Mouse (Mus musculus) cerebellum, postnatal 36 days (tissue): ENCODE measurements at regions not wholly inside any gene's neighbourhood (a gene's known extent, or its start where the extent isn't known, plus 50 kb on each side); places are given as distances from the start of the nearest gene placed in this dataset.

Source experiments
- DNase-seq, 2 experiments: peaks; one replicate each; pipeline ENCODE4 v3.0.0; 2021 to 2022; ENCODE audit warnings: mixed read lengths in 2 of 2

DNA sequence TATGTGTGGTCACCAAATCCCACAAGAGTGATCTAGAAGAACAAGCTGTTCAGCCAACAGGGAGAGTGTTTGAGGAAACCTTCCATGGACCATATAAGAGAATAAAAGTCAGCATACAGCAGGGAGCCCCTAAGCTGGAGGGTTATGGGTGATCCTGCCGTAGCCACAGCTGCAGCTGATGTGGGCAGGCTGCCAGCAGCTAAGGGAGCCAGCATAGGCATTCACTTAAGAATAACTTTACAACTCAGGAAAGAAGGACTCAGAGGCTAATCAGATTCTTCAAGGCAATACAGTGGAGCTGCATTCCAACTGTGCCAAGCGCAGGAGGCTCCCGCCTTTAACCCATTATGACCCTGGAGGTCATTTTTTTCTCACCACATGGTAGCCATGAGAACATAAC lies 121.6 kb downstream of the Uck2 start:
- no peak for DNase-seq

DNA sequence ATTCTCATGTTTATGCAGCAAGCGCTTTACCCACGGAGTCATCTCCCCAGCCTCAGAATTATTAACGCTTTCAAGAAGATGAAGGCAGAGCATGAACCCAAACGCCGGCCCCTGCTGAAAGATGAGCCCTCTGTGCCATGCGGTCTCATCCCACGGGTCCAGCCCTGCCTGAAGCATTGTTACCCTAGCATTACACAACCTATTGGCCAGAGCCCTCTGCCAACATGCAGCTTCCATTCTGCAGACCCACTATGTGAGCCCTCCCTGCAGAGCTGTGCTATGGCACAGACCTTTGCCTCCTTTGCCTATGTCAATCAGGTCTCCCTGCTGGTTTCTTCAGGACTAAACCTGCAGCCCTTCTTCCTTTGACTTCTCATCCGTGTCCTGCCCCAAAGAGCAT lies 122.6 kb downstream of the Uck2 start:
- no peak for DNase-seq

DNA sequence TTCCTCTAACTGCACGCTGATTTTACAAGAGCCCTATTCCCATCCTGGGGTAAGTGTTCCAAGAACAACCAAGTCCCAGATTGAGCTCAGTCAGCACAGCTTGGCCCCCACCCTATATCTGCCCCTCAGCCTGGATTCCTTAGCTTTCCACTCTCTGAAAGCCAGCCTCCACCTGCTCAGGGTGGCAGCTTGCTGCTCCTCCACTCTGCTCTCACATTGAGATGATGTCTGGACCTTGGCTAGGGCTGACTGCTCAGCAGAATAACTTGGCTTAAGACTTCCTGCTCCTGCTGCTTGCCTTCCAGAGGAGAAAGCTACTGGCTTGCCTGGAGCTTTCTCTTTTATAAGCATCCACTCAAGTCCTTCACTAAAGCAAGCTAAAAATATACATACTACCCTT lies 125.6 kb downstream of the Uck2 start:
- DNase-seq: peak; percentile 16 to 22

DNA sequence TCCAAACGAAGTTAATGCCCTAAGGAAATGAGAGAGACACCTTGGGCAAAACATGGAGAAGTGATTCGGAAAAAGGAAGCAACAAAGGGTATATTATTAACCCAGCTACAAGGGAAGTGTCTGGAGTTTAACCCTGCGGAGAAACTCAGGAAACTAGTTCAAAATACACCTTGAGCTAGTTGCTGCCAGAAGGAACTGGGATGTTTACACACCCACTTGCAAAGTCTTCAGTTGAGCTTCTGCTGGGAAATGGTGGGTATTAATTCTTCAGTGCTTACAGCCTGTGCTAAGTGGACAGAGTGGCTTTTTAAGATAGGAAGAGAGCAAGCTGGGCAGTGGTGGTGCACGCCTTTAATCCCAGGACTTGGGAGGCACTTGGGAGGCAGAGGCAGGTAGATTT lies 132.7 kb downstream of the Uck2 start:
- no peak for DNase-seq

DNA sequence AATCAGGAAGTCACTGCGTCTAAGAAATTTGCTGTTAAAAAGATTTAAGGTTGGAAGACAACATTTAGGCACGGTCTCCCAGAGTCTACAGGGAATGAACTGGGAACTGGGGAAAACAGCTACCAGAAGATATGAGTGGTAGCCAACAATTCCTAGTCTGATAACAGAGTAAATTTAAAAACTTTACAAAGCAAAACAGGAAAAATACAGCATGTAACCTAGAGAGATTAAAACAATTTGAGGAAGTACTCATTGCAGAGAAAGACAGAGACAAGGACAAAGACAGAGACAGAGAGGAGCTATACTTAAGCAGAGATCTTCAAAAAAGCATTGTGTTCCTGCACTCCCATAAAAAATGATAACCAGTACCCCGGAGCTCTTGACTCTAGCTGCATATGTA lies 140.8 kb downstream of the Uck2 start:
- DNase-seq: no peak

DNA sequence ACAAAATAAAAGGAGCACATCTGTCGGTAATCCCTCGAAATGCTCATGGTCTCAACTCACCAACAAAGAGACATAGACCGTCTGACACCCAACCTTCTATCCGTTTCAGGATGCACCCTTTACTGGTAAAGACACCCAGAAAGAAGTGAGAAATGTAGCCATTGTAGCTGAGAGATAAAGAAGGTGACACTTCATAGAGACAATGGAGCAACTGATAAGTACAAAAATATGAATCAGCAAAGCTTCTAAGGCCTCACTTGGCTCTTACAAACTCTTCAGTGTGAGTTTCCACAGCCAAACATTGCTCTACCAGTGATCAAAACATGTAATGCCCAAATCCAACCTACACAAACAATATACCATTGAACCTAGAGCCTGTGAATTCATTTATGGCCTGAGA lies 141.3 kb downstream of the Uck2 start:
- DNase-seq: no peak
